Mouse (Mus musculus): ENCODE data around the gene Pde3a.

GRCm38 (mm10) chr6:141318440-141318839 lies 69.4 kb downstream of the Pde3a start:
- TF ChIP-seq POLR2A (IDR thresholded peaks at IDR 0.05; ENCODE audit: low read depth, low read length) (no peak), CTCF (IDR thresholded peaks at IDR 0.05; ENCODE audit: borderline replicate concordance, insufficient read depth, low read length) (no peak)

Data from embryonic fibroblast, embryonic 13.5 days (primary cell).